Mouse (Mus musculus): ENCODE data around the gene Bicral.

Bicral gene

DNA sequence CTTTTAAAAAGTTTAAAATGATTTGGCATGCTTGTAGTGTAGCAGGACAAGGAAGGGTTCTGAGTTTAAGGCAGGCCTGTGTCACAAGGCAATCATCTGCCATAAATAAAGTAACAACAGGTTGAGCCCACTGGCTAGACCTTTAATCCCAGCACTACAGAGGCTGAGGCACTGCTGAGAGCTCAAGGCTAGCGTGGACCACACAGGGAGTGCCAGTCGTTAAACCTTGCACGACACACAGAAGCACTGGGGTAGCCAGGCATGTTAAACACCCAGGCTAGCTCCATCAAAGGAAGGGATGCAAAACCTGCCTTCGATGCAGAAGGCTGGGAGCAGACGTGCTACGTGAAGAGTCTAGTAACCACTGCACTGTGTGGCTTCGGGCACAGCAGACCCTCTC is 14.6 kb downstream of the Bicral start:
- DNase-seq (ENCODE audit: low read depth, low spot score): no peak

DNA sequence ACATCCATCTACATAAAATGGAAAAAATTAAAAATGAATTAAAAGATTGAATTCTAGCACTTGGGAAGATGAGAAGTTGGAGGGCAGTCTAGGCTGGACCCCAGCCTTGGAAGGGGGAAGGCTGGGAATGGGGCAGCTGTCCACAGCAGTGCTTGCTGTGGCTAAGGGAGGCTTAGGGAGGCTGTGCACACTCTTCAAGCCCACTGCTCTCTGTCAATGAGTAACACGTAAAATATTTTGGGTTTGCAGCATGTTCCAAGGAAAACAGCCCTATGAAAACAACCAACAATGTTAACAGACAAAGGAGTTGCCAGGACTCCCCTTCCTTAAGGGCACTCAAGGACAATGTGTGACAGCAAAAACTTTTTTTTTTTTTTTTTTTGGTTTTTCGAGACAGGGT is 15.3 kb downstream of the Bicral start:
- no peak for DNase-seq (ENCODE audit: low read depth, low spot score)

DNA sequence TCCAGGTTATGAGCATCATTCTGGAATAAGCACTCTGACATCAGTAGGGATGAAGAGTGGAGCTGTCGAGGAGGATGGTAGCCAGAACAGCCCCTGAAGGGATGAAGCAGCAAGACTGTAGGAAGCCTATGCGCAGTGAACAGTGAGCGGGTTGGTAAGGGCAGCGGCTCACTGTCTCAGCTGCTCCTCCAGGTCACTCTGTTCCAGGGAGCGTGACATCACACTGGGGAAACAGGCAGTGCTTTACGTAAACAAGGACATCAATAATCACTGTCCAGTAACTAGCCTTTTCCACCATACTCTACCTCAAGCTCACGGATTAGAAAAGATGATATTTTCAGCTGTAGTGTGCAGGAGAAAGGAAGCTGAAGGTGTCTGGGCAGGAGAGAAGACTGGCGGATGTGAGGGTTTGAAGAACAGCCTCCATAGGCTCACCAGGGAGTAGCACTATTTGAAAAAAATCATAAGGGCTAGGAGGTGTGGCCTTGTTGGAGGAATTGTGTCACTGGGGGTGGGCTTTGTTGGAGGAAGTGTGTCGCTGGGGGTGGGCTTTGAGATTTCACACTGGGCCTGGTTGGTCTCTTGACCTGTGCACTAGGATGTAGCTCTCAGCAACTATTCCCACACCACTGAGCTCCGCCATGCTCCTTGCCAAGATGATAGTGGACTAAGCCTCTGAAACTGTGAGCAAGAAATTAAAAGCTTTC is 17.8 kb downstream of the Bicral start:
- DNase-seq (ENCODE audit: low read depth, low spot score): no peak

DNA sequence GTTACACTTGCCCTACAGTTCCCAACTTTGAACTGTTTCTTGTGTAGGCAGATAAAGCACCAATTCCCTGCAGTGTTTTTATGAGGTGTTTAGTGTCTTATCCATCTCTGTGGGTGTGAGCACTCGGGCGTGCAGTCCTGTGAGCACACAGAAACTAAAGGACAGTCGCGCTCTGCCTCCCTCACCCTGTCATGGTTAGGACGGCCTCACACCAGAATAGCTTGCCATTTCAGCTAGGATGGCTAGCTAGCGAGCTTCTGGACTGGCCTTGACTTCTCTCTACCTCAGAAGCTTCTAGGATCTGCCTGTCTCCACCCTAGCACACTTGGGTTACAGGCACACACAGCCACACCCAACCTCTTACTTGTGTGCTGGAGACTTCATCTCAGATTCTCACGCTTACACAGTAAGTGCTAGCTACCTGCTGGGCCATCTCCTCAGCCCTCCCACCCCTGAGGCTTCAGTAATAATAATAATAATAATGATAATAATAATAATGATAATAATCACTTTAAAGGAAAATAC is 19.8 kb downstream of the Bicral start:
- DNase-seq (ENCODE audit: low read depth, low spot score): no peak

DNA sequence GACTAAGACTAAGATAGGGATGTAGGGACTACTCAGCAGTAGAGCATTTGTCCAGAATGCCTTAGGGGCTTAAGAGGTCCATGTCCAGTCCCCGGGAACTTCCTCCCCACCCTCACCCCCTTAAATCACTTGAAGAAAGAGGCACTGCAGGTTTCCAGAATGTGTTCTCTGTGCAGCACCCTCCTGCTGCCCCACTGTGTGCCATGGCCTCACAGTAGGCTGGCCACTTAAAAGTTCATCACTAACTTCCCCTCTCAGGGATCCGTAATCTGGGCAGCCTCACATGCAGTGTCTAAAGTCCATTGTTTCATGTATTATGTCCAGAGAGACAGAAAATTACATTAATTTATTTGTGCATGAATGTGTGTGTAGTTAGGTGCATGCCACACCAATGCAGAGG is 20.4 kb downstream of the Bicral start:
- DNase-seq (ENCODE audit: low read depth, low spot score): no peak

DNA sequence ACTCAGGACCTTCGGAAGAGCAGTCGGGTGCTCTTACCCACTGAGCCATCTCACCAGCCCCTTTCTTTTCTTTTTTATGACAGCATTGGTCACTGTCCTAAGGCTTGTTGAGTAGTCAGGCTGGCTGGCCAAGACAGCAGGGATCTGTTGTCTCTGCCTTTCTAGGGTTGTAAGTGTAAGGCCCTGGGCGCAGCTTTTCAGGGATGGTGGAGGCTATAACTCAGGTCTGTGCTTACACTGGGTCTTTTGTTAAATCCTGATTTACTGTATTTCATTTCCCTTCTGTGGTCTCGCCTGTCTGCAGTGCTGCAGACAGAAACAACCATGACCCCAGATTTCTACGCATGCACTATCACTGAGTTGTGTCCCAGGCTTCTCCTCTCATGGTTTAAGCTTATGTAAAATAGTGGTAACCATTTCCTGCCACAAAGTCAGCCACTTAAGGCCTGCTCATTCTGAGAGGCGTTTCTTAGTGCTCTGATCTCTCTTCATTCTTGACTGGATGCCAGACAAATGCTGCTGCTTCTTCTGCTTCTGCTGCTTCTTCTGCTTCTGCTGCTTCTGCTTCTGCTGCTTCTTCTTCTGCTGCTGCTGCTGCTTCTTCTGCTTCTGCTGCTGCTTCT is 23.1 kb downstream of the Bicral start:
- no peak for DNase-seq (ENCODE audit: low read depth, low spot score)

DNA sequence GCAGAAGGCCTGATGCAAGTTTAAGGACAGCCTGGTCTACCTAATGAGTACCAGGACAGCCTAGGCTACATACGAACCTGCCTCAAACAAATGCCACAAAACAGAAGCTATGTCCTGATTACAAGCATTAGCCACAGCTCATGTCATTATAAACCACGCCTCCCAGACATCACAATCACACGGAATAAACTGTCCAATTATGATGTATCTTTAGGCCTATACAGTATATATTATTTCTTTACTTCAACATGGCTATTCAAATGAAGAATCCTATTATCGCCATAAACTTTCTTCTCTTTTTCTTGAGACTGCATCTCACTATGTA is 25.3 kb downstream of the Bicral start:
- no peak for DNase-seq (ENCODE audit: low read depth, low spot score)

DNA sequence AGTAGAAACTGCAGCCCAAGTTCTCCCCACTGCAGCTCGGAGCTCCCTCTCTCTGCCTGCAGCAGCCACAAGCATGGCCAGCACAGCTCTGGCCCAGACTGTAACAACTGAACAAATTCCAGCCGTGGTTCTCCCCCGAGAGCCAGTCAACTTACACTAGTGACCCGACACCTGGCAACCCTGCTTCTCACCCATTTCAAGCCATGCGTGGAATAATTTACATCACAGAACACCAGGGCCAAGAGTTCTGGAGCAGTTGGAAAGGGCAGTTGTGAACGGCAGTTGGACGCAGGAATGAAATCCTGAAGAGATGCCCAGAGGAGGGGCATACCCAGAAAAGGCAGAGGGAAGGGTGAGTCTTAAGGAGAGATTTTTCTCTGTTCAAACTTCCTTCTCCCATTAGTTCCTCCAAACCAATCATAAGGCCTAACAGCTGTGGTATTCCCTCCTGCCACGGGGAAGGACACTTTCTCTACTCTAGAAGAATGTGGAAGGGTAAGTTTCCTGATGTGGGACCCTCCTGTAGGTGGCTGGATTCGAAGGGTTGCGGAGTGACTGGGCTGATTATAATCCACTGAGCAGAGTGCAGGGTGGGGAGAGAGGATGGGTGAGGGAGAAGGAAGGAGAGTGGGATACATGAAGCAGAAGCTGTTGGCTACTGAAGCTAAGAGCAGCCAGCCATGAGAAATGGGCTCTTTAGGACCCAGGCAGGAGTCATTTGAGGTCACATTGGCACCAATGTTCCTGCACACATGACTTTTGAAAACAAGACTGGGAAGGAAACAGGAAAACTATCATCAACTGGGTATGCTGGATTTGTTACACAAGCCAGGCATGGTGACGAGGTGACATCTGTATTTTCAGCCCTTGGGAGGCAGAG is 25.9 kb downstream of the Bicral start:
- DNase-seq (ENCODE audit: low read depth, low spot score): no peak

DNA sequence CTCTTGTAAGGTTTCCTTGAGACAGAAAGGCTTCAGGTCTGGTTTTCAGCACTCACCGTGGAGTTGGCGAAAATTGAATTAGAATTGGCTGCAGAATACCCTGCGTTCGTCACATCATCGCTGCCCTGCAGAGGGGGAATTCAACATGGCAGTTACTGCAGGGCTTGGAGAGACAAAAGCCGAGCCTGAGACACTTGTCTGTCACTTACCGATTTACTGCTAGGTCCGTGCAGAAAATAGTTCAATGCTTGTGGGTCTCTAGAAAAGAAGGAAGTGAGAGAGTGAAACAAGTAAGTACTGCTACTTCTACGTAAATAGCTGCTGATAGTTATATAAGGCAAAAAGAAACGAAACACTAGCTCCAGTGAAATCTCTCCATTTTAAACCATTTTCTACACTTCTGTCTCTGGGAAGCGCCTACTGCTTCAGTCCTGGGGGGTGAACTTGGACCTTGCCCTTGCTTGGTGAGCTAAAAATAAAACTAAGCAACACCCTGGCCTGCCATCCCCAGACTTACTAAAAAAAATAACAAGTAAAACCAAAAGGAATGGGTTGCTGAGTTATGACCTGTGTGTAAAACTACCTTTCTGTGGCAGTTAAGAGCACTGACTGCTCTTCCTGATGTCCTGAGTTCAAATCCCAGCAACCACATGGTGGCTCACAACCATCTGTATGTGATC is 28.3 kb downstream of the Bicral start:
- no peak for DNase-seq (ENCODE audit: low read depth, low spot score)

DNA sequence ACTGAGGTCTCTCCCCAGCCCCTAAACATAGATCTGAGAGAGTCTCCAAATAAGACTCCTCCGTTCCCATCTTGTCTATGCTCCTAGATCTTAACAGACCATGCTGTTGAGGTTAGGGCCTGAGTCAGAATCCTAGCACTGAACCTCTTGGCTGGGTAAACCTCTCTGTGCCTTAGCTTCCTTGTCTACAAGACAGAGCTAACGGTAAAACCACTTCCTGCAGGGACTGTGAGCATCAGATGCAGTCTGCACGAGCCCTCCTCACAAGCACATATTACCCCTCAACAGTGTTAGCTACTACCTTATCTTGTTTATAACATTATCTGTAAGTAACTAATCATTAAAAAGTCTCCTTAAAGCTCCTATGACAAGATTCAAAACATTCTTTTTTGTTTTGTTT is 29.3 kb downstream of the Bicral start:
- DNase-seq (ENCODE audit: low read depth, low spot score): no peak

DNA sequence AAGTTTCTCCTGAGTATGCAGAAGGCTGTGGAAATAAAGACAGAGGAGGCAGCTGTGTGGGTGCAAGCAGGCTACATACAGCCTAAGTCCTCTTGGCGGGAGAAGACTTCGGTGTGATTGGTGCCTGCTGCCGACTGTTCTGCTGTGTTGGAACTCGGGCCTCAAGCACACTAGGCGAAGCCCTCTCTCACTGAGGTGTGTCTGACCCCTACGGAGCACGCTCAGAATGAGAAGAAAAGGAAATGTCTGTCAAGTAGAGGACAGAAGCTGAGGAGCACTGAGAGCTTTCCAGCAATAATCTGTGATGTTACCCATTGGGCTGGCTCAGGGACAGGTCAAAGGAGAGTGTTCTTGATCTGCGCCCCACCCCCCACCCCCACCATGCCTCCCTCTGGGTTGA is 35.2 kb downstream of the Bicral start:
- no peak for DNase-seq (ENCODE audit: low read depth, low spot score)

DNA sequence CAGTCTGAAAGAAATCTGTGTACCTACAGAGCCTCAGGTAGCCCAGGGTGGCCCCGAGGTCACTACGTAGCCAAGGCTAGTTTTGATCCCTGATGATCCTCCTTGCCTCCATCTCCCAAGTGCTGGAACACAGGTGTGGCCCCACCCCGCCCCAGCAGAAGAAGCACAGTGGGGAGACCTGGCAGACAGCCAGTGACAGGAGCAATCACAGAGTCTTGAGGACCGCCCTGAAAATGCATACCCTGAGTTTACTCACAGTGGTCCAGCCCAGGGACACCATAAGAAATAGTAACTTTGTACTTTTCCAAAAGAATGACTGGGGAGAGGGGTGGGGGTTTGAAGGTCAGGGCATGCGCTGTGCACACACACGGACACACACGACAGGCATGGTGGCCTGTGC is 37.7 kb downstream of the Bicral start:
- no peak for DNase-seq (ENCODE audit: low read depth, low spot score)

DNA sequence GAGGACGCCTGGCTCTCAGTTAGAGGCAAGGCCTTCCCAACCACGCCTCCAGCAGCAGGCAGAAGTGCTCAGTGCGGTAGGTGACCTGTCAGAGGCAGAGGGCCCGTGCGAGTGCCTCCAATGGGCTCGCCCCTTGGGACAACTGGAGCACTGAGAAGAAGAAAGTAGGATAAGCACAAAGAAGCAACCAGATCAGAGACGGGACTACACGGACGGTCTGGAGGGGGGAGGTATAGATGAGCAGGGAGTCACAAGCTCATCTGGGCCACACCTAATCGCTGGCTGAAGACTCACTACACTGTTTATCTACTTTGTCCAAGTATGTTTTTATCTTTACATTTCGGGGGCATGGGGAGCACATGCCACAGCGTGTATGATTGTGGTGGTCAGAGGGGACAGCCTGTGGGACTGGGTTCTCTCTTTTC is 40.5 kb downstream of the Bicral start:
- peak; percentile 12 for DNase-seq (ENCODE audit: low read depth, low spot score)

DNA sequence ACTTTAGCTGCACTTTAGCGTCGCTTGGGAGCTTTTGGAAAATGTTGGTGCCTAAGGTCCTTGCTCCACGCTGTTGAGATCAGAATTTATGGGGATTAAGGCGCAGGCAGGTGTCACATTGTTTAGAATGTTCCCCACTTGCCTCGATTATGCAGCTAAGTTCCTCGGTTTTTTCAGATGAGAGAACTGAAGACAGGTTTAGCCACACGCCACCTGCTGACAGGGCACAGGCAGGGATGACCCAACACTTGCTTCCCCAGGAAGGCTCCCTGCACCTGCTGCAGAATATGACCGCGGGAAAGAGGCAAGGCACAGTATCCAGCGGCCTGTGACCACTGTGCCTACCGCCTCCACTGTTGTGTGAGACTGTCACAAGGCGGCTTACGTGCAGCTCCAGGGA is 42.0 kb downstream of the Bicral start:
- DNase-seq (ENCODE audit: low read depth, low spot score): no peak

DNA sequence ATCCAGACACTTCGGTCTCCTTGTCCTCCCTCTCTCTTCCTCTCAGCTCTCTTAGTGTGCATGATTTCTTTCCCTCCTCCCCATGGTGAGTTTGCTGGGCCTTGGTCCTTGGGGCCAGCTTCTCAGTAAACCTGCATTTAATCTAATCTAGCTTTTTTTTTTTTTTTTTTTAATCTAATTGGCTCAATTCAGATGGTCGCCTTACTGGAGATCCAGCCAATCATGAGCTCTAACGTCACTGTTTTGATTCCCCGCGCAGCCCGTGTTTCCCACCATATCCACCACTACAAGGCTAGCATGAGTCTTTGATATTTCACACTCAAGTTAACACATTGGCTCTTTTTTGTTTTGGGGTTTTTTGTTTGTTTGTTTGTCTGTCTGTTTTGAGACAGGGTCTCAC is 43.8 kb downstream of the Bicral start:
- DNase-seq (ENCODE audit: low read depth, low spot score): no peak

DNA sequence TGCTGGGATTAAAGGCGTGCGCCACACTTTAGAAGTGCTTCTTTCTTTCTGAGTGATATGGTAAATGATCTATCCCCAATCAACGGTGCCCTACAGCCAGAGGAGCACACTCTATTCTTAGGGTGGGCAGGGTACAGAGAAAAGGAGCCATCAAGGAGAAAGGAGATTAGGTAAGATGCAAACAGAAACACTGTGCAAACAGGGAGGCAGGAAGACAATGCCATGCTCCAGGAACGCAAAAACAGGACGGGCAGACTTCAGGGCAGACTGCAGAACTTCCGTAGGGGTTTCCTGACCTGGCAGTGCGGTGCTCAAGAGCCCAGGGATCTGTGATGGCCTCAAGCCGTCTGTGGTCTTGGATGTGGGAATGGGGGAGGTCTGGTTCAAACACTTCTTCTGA is 44.6 kb downstream of the Bicral start:
- no peak for DNase-seq (ENCODE audit: low read depth, low spot score)

DNA sequence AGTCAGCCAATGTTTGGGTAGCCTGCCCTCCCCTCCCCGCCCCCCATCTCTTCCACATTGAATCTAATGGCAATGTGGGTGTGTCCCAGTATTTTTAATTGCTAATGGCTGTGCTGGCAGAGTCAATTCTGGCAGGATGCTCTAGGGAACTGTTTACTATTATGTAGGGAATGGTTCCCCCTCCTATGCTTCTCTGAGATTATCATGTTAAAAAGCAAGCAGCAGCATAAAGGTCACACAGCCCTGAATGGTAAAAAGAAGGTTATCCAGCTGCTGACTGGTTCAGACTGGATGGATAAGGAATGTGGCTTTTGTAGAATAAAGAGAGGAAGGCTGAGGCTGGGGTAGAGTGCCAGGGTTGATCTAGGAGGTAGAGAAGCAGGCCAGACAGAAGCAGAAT is 45.8 kb downstream of the Bicral start:
- DNase-seq (ENCODE audit: low read depth, low spot score): no peak

DNA sequence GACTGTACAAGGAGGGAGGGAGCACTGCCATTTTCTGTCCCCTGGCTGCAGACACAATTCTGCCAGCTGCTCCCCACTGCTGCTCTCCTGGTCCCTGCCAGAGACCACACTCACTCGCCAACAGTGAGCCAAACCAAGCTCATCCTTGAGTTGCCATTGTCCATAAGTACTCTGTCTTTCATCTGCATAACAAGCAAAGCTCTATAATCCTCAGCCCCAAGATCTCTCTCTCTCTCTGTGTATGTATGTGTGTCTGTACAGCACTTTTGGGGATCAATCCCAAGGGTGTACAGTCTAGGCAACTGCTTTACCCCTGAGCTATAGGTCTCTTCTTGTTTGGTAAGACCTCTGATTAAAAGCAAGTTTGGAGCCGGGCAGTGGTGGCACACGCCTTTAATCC is 47.6 kb downstream of the Bicral start:
- no peak for DNase-seq (ENCODE audit: low read depth, low spot score)

DNA sequence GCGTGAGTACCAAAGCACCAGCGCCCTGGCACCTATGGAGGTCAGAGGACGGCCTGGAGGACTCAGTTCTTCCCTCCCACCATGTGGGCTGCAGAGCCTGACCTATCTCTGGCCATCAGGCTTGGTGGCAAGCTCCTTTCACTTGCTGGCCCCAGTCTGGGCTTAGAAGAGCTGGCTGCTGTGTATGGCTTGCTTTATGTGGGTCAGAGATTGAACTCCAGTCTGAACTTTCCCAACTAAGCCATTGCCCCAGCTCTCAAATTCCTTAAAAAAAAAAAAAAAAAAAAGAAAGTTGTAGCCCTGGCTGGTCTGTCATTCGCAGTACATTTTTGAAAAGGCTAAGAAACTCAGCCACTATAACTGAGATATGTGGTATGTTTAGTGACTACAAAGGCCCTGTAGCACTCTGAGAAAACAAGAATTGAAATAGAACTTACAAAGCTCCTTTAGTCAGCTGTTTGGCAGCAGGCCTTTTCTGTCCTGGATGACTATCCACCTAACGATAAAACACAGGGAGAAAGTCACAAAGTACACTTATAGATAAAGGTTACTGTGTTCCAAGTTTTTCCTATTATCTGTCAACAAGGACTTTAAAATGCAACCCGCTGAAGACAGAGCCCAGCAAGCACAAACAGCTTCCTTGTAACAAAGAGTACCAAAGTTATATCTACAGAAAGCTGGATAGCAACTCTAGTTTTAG is 49.0 kb downstream of the Bicral start:
- no peak for DNase-seq (ENCODE audit: low read depth, low spot score)

DNA sequence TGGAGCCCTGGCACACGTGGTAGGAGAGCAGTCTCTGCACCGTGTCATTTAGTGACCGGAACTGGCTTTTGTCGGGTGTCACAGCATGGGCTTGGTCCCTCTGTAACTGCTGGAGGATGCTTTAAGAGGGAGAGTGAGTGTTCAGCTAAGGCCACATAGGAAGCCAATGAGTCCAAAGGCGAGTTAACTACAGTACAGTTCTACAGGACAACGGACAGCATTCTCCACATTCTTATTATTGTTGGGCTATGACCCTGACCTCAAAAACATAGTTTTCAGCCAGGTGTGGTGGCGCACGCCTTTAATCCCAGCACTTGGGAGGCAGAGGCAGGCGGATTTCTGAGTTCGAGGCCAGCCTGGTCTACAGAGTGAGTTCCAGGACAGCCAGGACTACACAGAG is 49.9 kb downstream of the Bicral start:
- DNase-seq (ENCODE audit: low read depth, low spot score): no peak

DNA sequence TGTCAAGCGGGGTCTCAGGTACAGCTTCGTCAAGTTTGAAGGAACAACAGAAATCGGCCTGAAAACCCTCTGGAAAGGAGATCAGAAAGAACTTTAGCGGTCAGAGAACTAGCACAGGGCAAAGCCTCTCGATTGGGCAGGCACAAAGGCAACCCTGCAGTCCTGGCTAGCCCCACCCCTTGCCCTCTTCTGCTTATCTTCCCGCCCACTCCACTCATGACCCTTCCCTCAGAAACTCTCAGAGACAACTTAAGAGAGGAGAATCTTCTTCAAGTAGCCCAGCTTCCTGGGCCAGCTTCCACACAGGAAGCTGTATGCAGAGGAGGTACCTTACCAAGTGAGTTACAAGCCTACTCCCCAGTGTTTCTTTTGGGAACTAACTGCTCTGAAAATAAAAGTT is 56.5 kb downstream of the Bicral start:
- DNase-seq (ENCODE audit: low read depth, low spot score): no peak

All from c-Kit-negative CD71-positive TER-119-positive erythroid progenitor cells, embryonic 14.5 days (primary cell).